Mouse (Mus musculus) monocyte, adult 5-6 weeks (primary cell): ENCODE measurements around the gene Ccdc18. TPM values are rescaled to one million over a fixed set of nuclear protein-coding genes. Genes with fewer than 3 reads are reported as not detected.
"Not testable (repeated sequence)": the region's sequence is repeated elsewhere in the genome, so short reads cannot be mapped to it uniquely, and the experiment has no call there.

Experiments used
- ATAC-seq: fragments of 153-309, 156-312 bp; replicated peaks from 2 replicates; pipeline ENCODE4 v1.8.0; 2017; ENCODE audit warnings: mild to moderate bottlenecking; ENCODE audit not compliant: low TSS enrichment, insufficient number of reproducible peaks, severe bottlenecking, poor library complexity, low FRiP score
- total RNA-seq: library from RNA; stranded (forward); fragments of 200-1000, 200-491, 200-594 nt; gene quantifications from 3 replicates; pipeline ENCODE4 v1.2.3, GENCODE M21; 2017

Ccdc18 gene
- total RNA-seq: 1.7 to 3.0 TPM (median 2.1 TPM) in 3 replicates

- peak; percentile 98 for ATAC-seq
Observed at GRCm38 (mm10) chr5:108132441-108133243, at the start of gene Ccdc18, which contains the start of gene Tmed5. Gene Ccdc18 (plus strand): TSS chr5:108132875. Gene Tmed5 (minus strand): TSS chr5:108132620.

GRCm38 (mm10) chr5:108085440-108085839, 47.2 kb upstream of the Ccdc18 start:
- no peak for ATAC-seq

GRCm38 (mm10) chr5:108092731-108093130, 39.9 kb upstream of the Ccdc18 start:
- ATAC-seq: not testable (repeated sequence)

DNA sequence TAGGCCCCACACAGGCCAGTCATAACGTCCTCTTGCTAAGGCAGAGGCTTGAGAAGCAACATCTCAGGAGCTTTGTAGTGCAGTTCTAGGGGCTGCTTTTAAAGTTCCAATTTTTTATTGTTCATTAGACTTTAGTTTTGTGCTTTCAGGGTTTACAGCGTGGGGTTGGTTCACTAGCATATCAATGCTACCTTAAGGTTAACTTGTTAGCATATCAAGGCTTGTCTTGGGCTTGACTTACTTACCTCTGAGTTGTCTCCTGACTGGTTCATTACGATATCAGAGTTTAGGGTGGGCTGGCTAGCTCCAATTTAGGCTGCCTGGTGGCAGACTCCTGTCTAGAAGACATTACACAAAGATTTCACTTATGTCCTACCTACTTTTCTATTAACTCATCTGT, 35.0 kb upstream of the Ccdc18 start:
- ATAC-seq: no peak

DNA sequence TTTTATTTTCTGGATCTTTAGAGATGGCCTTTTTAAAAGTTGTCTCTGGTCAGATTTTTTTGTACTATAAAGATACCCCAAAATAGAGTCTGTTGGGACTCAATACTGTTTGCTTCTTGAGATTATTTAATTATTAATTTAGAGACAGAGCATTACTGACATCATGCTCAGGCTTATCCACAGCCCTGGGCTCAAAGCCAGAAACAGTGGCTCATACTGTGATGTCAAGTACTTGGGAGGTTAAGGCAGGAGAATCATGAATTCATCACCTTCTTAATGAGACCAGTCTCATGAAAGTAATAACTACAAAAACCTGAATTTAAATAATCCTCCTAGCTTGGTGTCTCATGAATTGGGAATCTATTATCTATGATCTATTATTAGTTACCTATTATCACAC, 32.5 kb upstream of the Ccdc18 start:
- ATAC-seq: no peak

- no peak for ATAC-seq
Observed at GRCm38 (mm10) chr5:108104306-108104705, 28.4 kb upstream of the Ccdc18 start.

DNA sequence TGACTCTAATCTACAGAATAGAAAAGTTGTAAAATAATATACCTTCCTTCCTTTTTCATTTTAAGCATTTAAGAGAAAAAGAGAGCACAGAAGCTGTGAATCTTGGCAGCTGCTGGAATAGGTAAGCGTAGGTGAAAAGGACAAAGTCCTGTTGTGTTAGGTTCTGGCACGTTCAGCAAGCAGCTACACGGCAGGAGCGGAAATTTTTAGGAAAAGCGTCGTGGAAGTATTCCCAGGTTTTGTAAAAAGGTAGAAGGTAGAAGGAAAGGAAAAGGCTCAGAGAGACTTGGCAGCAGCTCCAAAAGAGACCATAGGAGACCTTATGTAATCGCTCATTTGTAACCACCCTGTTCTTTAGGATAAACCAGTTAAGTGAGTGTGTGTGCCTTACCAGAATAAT, 23.3 kb upstream of the Ccdc18 start:
- no peak for ATAC-seq

DNA sequence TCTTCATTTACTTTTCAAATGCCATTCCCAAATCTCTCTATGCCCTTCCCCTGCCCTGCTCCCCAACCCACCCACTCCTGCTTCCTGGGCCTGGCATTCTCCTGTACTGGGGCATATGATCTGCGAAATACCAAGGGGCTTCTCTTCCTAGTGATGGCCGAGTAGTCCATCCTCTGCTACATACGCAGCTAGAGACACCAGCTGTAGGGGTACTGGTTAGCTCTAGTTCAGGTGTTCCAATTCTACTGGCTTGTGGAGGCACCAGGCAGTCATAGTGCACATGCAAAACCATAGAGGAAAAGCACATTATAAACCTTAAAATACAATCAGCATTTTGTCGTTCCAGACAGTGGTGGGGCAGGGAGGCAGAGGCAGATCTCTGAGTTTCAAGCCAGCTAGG, 15.0 kb upstream of the Ccdc18 start:
- ATAC-seq: no peak

- no peak for ATAC-seq
Observed at GRCm38 (mm10) chr5:108120221-108120900, 12.3 kb upstream of the Ccdc18 start.

GRCm38 (mm10) chr5:108131849-108132440, 730 bp upstream of the Ccdc18 start:
- peak; percentile 66 for ATAC-seq

DNA sequence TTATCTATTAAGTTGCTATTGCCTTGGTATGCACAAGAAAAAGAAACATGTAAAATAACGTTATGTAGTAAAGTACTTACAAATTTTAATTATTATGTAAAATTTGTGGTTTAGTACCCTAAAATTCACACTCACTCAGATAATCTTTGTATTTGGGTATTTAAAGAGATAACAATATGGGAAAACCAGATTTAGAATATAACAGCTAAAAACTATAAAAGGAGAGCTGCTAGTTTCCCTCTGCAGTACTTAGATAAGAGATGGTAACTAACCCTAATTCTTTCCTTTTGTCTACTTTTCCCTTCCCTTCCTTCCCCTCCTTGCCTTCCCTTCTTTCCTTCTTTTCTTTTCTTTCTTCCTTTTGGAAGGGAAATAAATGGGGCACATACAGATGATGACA, 19.9 kb downstream of the Ccdc18 start:
- ATAC-seq: no peak

DNA sequence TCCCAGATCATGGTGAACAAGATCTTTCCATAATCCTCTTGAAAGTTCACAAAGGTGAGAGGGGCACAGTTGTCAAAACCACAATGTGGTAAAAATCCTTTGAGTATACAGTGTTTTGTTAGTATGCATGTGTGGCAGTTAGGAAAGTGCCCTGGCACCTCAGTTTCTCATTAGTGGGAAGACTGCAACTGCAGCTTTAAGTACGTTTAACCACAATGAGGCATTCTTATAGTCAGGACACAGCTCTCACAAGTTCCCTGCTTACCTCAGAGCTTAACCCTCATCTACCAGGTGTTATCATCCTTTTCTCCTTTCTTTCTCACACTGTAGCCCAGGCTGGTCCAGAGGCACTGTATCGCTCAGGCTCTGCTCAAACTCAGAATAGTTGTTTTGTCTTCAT, 28.1 kb downstream of the Ccdc18 start:
- ATAC-seq: no peak

DNA sequence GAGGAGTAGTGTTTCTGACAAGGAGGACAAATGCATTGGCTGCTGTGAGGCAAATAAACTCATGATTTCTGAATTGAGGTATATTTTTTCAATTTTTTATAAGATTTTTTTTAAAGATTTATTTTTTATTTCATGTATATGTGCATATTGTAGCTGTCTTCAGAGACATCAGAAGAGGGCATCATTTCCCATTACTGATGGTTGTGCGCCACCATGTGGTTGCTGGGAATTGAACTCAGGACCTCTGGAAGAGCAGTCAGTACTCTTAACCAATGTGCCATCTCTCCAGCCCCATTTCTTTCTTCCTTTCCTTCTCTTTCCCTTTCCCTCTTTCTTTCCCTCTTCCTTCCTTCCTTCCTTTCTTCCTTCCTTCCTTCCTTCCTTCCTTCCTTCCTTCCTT, 31.0 kb downstream of the Ccdc18 start:
- ATAC-seq: no peak

- ATAC-seq: no peak
Observed at GRCm38 (mm10) chr5:108184050-108184449, 51.4 kb downstream of the Ccdc18 start.

GRCm38 (mm10) chr5:108188967-108189366, 56.3 kb downstream of the Ccdc18 start:
- no peak for ATAC-seq

GRCm38 (mm10) chr5:108206008-108206407, 73.3 kb downstream of the Ccdc18 start:
- ATAC-seq: no peak

DNA sequence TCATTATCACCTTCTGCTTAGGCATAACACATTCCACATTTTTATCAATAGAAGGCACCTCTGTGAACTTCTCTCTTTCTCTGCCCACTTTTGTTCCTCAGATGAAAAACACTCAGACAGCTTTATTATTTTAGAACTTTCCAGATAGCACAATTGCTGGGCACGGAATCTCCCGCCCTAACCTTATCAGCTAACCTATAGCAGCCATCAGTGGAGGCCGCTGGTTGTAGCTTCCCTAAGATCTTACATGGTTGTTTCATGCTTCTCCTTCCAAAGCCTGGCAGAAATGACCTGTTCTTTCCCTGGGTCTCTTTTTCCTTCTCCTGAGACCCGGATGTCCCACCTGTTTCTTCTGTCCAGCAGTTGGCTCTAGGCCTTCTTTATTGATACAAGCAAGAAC, 78.8 kb downstream of the Ccdc18 start:
- ATAC-seq: no peak

GRCm38 (mm10) chr5:108214928-108215327, 82.3 kb downstream of the Ccdc18 start:
- ATAC-seq: no peak

- ATAC-seq: no peak
Observed at GRCm38 (mm10) chr5:108224077-108224476, 91.4 kb downstream of the Ccdc18 start.

DNA sequence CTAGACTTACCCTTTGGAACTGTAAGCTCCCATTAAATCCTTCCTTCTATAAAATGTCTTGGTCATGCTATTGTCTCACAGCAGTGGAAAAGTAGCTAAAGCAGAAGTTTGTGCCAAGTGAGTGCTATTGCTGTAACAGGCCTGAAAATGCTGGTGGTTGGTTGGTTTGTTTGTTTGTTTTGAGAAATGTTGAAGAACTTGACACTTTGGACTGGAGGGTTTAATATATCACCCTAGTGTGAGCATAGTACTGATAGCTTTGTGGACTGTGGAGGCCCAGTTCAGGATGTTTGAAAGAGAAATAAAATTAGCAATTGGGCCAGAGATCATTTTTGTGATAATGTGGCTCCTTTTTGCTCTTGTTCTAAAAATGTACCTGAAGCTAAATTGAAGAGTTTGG, 93.5 kb downstream of the Ccdc18 start:
- ATAC-seq: no peak
